Mouse (Mus musculus) liver, embryonic 14 days (tissue): ENCODE data around the gene 4932411N23Rik. TPM values are rescaled to one million over a fixed set of nuclear protein-coding genes. Genes with fewer than 3 reads are reported as not detected.

Experiments
- polyA plus RNA-seq: library from polyadenylated mRNA; depleted of rRNA; stranded (reverse); fragments of >200 nt; gene quantifications from 2 replicates; pipeline ENCODE4 v1.2.3, GENCODE M21; 2012; rRNA removed

The 4932411N23Rik gene
- polyA plus RNA-seq: not detected in 2 replicates

GRCm38 (mm10) chrX:126815768-126816167 lies at the start of gene 4932411N23Rik:
TSS of gene 4932411N23Rik (minus strand) at chrX:126815868.

Other genes starting within 250 kb of the 4932411N23Rik start
- gene Gm382, start 224.1 kb upstream of the 4932411N23Rik start, polyA plus RNA-seq: not detected in 2 replicates